Mouse (Mus musculus) myocyte (in vitro differentiated cells): Measurements from ENCODE around the gene Etv5. TPM values are rescaled to one million over a fixed set of nuclear protein-coding genes. Genes with fewer than 3 reads are reported as not detected.

ENCODE experiments used
- H3K27me3 ChIP-seq: one replicate; pipeline ENCODE4 v1.6.1; 2011; ENCODE audit not compliant: control insufficient read depth, insufficient read depth, insufficient read length
- H3K36me3 ChIP-seq: one replicate; pipeline ENCODE4 v1.6.1; 2011; ENCODE audit not compliant: control insufficient read depth, insufficient read depth
- H3K4me2 ChIP-seq: one replicate; pipeline ENCODE4 v1.6.1; 2011; ENCODE audit warnings: low read depth, control low read depth
- H3K4me3 ChIP-seq: one replicate; pipeline ENCODE4 v1.5.1; 2011; ENCODE audit warnings: mild to moderate bottlenecking, control low read depth, moderate library complexity
- H3K79me2 ChIP-seq: one replicate; pipeline ENCODE4 v1.6.1; 2011; ENCODE audit not compliant: control insufficient read depth, insufficient read depth
- H3ac ChIP-seq: one replicate; pipeline ENCODE4 v1.6.1; 2011; ENCODE audit not compliant: control insufficient read depth, insufficient read length
- CEBPB ChIP-seq: IDR thresholded peaks from 2 replicates; pipeline ENCODE4 v1.6.1; 2011; ENCODE audit warnings: mild to moderate bottlenecking, moderate library complexity; ENCODE audit not compliant: poor library complexity, insufficient read depth, severe bottlenecking
- E2F4 ChIP-seq: IDR thresholded peaks from one replicate; pipeline ENCODE4 v1.6.1; 2011; ENCODE audit warnings: mild to moderate bottlenecking, control low read depth, moderate library complexity; ENCODE audit not compliant: insufficient read depth
- MAX ChIP-seq: IDR thresholded peaks from one replicate; pipeline ENCODE4 v1.6.1; 2011; ENCODE audit warnings: low read depth, mild to moderate bottlenecking, control low read depth
- MYOD1 ChIP-seq, 3 experiments: IDR thresholded peaks; one replicate each; pipeline ENCODE4 v1.6.1; 2011; ENCODE audit warnings: control low read depth in 2 of 3, low read depth in 2 of 3, mild to moderate bottlenecking in 2 of 3, moderate library complexity in 1 of 3; ENCODE audit not compliant: insufficient read length in 2 of 3, control insufficient read depth in 1 of 3
- MYOG ChIP-seq, 3 experiments: IDR thresholded peaks; one replicate each; pipeline ENCODE4 v1.6.1; 2011; ENCODE audit warnings: control low read depth in 2 of 3, low read depth in 2 of 3, mild to moderate bottlenecking in 2 of 3; ENCODE audit not compliant: insufficient read length in 2 of 3, control insufficient read depth in 1 of 3, insufficient read depth in 1 of 3
- POLR2A ChIP-seq: IDR thresholded peaks from one replicate; pipeline ENCODE4 v1.6.1; 2011; ENCODE audit warnings: low read depth, mild to moderate bottlenecking, control low read depth, moderate library complexity; ENCODE audit not compliant: insufficient read length
- POLR2AphosphoS2 ChIP-seq: IDR thresholded peaks from one replicate; pipeline ENCODE4 v1.6.1; 2011; ENCODE audit warnings: low read depth, control low read depth; ENCODE audit not compliant: insufficient read length
- REST ChIP-seq: IDR thresholded peaks from one replicate; pipeline ENCODE4 v1.6.1; 2011; ENCODE audit warnings: mild to moderate bottlenecking, control low read depth, moderate library complexity; ENCODE audit not compliant: insufficient read depth, insufficient read length
- SRF ChIP-seq: IDR thresholded peaks from one replicate; pipeline ENCODE4 v1.6.1; 2011; ENCODE audit warnings: low read depth; ENCODE audit not compliant: control insufficient read depth, insufficient read length
- TCF12 ChIP-seq: IDR thresholded peaks from one replicate; pipeline ENCODE4 v1.6.1; 2011; ENCODE audit warnings: mild to moderate bottlenecking, control low read depth; ENCODE audit not compliant: poor library complexity, insufficient read depth, severe bottlenecking
- TCF3 ChIP-seq: IDR thresholded peaks from one replicate; pipeline ENCODE4 v1.6.1; 2011; ENCODE audit warnings: low read depth, control low read depth; ENCODE audit not compliant: insufficient read length
- USF1 ChIP-seq: IDR thresholded peaks from one replicate; pipeline ENCODE4 v1.6.1; 2011; ENCODE audit warnings: low read depth, mild to moderate bottlenecking, control low read depth, moderate library complexity
- polyA plus RNA-seq: library from polyadenylated mRNA; unstranded; fragments of >200 nt; fragmentation: generic; extraction: Trizol; gene quantifications from one replicate; pipeline ENCODE4 v1.2.1, GENCODE M21; 2012; ENCODE audit warnings: missing spikeins

Gene Etv5
- polyA plus RNA-seq, 1 experiment, result 17.2 TPM

DNA sequence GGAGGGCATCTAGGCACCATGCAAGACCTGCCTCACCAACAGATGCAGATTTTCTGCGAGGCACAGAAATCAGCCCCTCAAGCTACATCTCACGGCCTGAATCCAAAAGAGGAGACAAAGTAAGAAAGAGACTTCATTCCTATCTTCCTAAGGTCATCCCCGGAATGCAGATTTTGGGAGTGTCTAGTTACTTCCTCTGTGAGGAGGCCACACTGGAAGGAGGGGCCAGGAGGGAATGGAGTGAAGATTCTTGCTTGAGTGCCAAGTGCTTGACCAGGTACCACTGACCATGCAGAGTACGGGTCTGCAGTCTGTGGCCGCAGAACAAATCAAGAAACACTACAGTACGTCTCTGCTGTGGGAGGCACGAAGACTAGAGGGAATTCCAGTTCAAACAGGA is 12.7 kb downstream of the Etv5 start:
- no peaks in the 10 kb centered on the region for H3K27me3 ChIP-seq
- TF ChIP-seq SRF (no peak), POLR2A (no peak), POLR2AphosphoS2 (no peak), TCF12 (no peak), MAX (no peak), MYOG (IDR thresholded peaks at IDR 0.05; ENCODE audit: control insufficient read depth in 1 of 3, insufficient read depth in 1 of 3, insufficient read length in 2 of 3, low read depth in 2 of 3) (no peak), TCF3 (no peak), CEBPB (no peak), REST (no peak), USF1 (no peak), MYOD1 (IDR thresholded peaks at IDR 0.05; ENCODE audit: control insufficient read depth in 1 of 3, insufficient read length in 2 of 3, low read depth in 2 of 3) (no peak), E2F4 (no peak)
- H3K4me2 ChIP-seq, result no peak overlapping the region
- H3K4me3 ChIP-seq, result no peak overlapping the region
- no peaks in the 10 kb centered on the region for H3K79me2 ChIP-seq
- no peaks in the 10 kb centered on the region for H3K36me3 ChIP-seq
- H3ac ChIP-seq, result no peak overlapping the region

DNA sequence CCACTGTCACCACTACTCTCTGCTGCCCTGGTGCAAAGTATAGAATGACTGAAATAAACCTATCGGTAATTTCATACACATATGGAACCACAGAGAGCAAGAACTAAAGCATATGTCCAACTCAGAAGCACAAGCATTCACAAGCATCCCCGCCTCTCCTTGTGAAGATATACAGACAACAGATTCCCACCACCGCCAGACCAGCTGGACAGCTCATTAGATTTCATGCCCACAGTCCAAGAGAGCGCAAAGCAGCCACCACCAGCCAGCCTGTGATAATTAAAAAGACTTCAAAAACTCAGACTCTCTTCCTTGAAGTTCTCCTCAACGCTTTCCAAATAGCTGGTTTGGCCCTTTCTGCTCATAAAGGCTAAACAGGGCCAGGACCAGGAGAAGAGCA is 17.3 kb downstream of the Etv5 start:
- no peak for TF ChIP-seq CEBPB
- TF ChIP-seq MYOG (IDR thresholded peaks at IDR 0.05; ENCODE audit: control insufficient read depth in 1 of 3, insufficient read depth in 1 of 3, insufficient read length in 2 of 3, low read depth in 2 of 3), result no peak
- no peak for TF ChIP-seq USF1
- TF ChIP-seq POLR2A, result no peak
- TF ChIP-seq SRF, result no peak
- TF ChIP-seq E2F4, result no peak
- no peak for TF ChIP-seq POLR2AphosphoS2
- TF ChIP-seq MAX, result no peak
- TF ChIP-seq TCF3, result no peak
- TF ChIP-seq TCF12, result no peak
- TF ChIP-seq REST, result no peak
- TF ChIP-seq MYOD1 (IDR thresholded peaks at IDR 0.05; ENCODE audit: control insufficient read depth in 1 of 3, insufficient read length in 2 of 3, low read depth in 2 of 3), result no peak
- no peaks in the 10 kb centered on the region for H3K36me3 ChIP-seq

DNA sequence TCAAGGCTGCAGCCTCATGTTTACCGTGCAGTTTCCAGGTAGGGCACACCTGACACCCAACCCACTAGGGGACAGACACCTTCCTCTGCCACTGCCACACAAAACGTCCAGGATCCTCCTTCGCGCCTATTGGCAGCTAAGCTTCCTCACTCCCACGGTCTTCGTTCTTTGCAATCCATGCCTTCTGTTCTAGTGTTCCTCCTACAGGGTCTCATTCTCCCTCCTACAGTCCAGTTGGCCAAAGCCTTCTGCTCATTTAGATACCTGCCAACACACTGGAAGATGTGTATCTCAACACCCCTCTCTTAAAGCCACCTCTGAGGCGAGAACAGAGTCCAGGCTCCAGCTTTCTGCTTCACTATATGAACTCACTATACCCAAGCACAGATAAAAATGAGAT is 21.6 kb downstream of the Etv5 start:
- no peaks in the 10 kb centered on the region for H3K27me3 ChIP-seq
- no peaks in the 10 kb centered on the region for H3K79me2 ChIP-seq
- no peaks in the 10 kb centered on the region for H3K36me3 ChIP-seq
- TF ChIP-seq TCF12 (no peak), REST (no peak), POLR2AphosphoS2 (no peak), E2F4 (no peak), MYOG (IDR thresholded peaks at IDR 0.05; ENCODE audit: control insufficient read depth in 1 of 3, insufficient read depth in 1 of 3, insufficient read length in 2 of 3, low read depth in 2 of 3) (no peak), MYOD1 (IDR thresholded peaks at IDR 0.05; ENCODE audit: control insufficient read depth in 1 of 3, insufficient read length in 2 of 3, low read depth in 2 of 3) (no peak)
- H3ac ChIP-seq, result no peak overlapping the region
- H3K4me2 ChIP-seq, result no peak overlapping the region
- no peak overlapping the region for H3K4me3 ChIP-seq

More for the DNA sequence above, 17.3 kb downstream of the Etv5 start:
- Histone ChIP-seq H3K4me3 (no peak overlapping the region), H3ac (no peak overlapping the region), H3K4me2 (no peak overlapping the region), H3K27me3 (no peaks in the 10 kb centered on the region), H3K79me2 (no peaks in the 10 kb centered on the region)

DNA sequence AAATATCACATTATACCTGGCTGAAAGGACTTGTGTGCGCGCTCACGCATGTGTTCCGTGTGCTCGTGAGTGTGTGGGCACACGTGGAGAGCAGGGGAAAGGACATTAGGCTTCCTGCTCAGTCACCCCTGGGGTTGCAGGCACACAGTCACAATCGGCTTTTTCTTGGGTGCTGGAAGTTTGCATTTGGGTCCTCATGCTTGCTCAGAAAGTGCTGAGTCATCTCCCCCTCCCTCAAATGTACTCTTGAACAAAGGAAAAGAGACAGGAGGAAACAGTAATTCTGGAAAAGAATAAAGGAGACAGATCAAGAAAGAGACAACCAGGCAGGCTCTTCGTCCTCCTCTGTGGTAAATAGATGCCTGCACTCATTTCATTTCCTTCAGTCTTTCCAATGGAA is 22.5 kb downstream of the Etv5 start:
- Histone ChIP-seq H3K4me3 (no peak overlapping the region), H3K4me2 (no peak overlapping the region), H3K36me3 (no peaks in the 10 kb centered on the region), H3ac (no peak overlapping the region), H3K79me2 (no peaks in the 10 kb centered on the region), H3K27me3 (no peaks in the 10 kb centered on the region)
- no peak for TF ChIP-seq TCF12
- TF ChIP-seq POLR2A, result no peak

DNA sequence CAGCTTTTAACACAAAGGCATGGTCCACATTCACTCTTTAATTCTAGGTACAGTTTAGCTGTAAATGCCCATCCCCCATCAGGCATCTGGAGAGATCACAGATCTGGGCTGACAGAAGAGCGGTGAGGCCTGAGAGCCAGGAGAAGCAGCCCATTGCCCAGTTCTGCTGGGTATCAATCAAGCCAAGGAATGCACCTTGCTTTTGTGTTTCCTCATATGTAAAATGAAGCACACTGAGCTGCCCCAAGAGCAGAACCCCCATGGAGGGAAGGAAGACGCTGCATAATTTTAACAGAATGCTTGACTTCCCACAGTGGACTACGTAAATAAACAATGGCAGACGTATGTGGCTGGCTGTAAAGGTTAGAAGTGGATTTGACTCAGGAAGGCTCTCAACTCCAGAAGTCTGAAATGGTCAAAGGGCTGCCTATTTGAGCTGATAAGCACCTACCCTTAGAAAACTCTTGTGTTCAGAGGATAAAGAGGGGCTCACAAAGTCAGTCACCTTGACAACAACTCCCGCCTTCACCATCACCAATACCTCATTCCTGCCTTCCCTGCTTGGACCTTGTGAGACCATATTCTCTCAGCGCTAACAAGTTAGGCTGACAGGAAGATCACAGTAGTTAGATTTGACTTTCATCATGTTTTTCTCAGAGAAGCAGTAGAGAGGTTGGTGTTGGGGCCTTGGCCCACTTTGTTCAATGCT is 23.2 kb downstream of the Etv5 start:
- H3K4me2 ChIP-seq, result no peak overlapping the region
- no peak overlapping the region for H3K4me3 ChIP-seq
- TF ChIP-seq USF1 (no peak), POLR2A (no peak), MAX (no peak), MYOD1 (IDR thresholded peaks at IDR 0.05; ENCODE audit: control insufficient read depth in 1 of 3, insufficient read length in 2 of 3, low read depth in 2 of 3) (no peak)
- H3K36me3 ChIP-seq, result peaks cover under 1% of the 10 kb centered on the region
- H3K79me2 ChIP-seq, result no peaks in the 10 kb centered on the region
- H3K27me3 ChIP-seq, result no peaks in the 10 kb centered on the region
- H3ac ChIP-seq, result no peak overlapping the region
